Mouse (Mus musculus): Measurements from ENCODE around the gene Gm21860. TPM values are rescaled to one million over a fixed set of nuclear protein-coding genes. Genes with fewer than 3 reads are reported as not detected.
"Not testable (repeated sequence)": the region's sequence is repeated elsewhere in the genome, so short reads cannot be mapped to it uniquely, and the experiment has no call there.

Gm21860 gene
- polyA plus RNA-seq, 1 experiment from 2014 or later: not detected

GRCm38 (mm10) chrY:90741006-90741405 lies 13.6 kb downstream of the Gm21860 start:
- 80% methylated on average over 38 of the region's 38 CpGs for WGBS
- H3K36me3 ChIP-seq (ENCODE audit: control insufficient read depth, insufficient read depth, low read length): peaks cover 52% of the 10 kb centered on the region
- ATAC-seq (replicated peaks; ENCODE audit: low FRiP score): peak; percentile 42
- not testable (repeated sequence) for H3K4me2 ChIP-seq; H3K4me1 ChIP-seq (replicated peaks; ENCODE audit: control insufficient read depth, insufficient read depth, low read length); H3K4me3 ChIP-seq (ENCODE audit: low read depth, low read length); H3K27ac ChIP-seq (ENCODE audit: low read depth, low read length); H3K9ac ChIP-seq (ENCODE audit: low read depth, low read length); H3K27me3 ChIP-seq (replicated peaks; ENCODE audit: control insufficient read depth, insufficient read depth, low read length)
- DNase-seq (ENCODE audit: low spot score): peak; percentile 95
- H3K9me3 ChIP-seq (ENCODE audit: control insufficient read depth, low read length): peaks cover 50% of the 10 kb centered on the region

GRCm38 (mm10) chrY:90740013-90740561 lies 14.5 kb downstream of the Gm21860 start:
- no peak overlapping the region for H3K27ac ChIP-seq (ENCODE audit: low read depth, low read length)
- peaks cover 47% of the 10 kb centered on the region for H3K36me3 ChIP-seq (ENCODE audit: control insufficient read depth, insufficient read depth, low read length)
- no peak overlapping the region for H3K9ac ChIP-seq (ENCODE audit: low read depth, low read length)
- 45% methylated on average over 14 of the region's 14 CpGs for WGBS
- DNase-seq (ENCODE audit: low spot score) (peak; percentile 85), ATAC-seq (replicated peaks; ENCODE audit: low FRiP score) (peak; percentile 11; the same call in 1 of the 2 replicates)
- no peaks in the 10 kb centered on the region for H3K27me3 ChIP-seq (replicated peaks; ENCODE audit: control insufficient read depth, insufficient read depth, low read length)
- no peak overlapping the region for H3K4me3 ChIP-seq (ENCODE audit: low read depth, low read length)
- H3K4me1 ChIP-seq (replicated peaks; ENCODE audit: control insufficient read depth, insufficient read depth, low read length): no peaks in the 10 kb centered on the region
- peaks cover 47% of the 10 kb centered on the region for H3K9me3 ChIP-seq (ENCODE audit: control insufficient read depth, low read length)
- no peak overlapping the region for H3K4me2 ChIP-seq

DNA sequence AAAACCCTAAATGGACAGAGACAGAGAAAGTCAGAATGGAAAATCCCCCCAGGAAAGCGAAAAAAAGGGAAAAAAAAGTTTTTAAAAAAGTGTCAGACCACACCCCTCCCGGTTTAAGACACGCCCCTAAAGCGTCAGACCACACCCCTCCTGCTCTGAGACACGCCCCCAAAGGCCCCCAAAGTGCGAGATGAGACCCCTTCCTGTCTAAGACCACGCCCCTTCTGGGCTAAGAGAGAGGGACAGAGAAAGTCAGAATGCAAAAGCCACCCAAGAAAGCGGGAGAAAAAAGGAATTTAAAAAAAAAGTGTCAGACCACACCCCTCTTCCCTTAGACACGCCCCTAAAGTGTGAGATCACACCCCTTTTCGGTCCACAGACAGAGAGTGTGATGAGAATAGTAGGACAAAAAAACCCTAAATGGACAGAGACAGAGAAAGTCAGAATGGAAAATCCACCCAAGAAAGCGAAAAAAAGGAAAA lies 15.0 kb downstream of the Gm21860 start:
- not testable (repeated sequence) for H3K4me3 ChIP-seq (ENCODE audit: low read depth, low read length); H3K4me1 ChIP-seq (replicated peaks; ENCODE audit: control insufficient read depth, insufficient read depth, low read length); H3K4me2 ChIP-seq; H3K9ac ChIP-seq (ENCODE audit: low read depth, low read length); DNase-seq (ENCODE audit: low spot score); H3K27ac ChIP-seq (ENCODE audit: low read depth, low read length); H3K27me3 ChIP-seq (replicated peaks; ENCODE audit: control insufficient read depth, insufficient read depth, low read length)
- H3K9me3 ChIP-seq (ENCODE audit: control insufficient read depth, low read length): peaks cover 47% of the 10 kb centered on the region
- WGBS: 45% methylated on average over 11 of the region's 11 CpGs
- peaks cover 44% of the 10 kb centered on the region for H3K36me3 ChIP-seq (ENCODE audit: control insufficient read depth, insufficient read depth, low read length)
- peak; percentile 8; the same call in 1 of the 2 replicates for ATAC-seq (replicated peaks; ENCODE audit: low FRiP score)

- WGBS: 74% methylated on average over 28 of the region's 28 CpGs
- peaks cover 39% of the 10 kb centered on the region for H3K36me3 ChIP-seq (ENCODE audit: control insufficient read depth, insufficient read depth, low read length)
Observed at GRCm38 (mm10) chrY:90738841-90739530, 15.6 kb downstream of the Gm21860 start.

DNA sequence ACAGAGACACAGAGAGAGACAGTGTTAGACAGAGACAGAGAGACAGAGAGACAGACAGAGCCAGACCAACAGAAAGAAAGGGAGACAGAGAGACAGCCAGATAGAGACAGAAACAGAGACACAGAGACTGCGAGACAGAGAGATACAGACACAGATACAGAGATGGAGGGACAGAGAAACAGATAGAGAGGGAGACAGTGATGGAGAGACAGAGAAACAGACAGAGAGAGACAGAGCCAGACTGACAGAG lies 16.3 kb downstream of the Gm21860 start:
- Histone ChIP-seq H3K4me2 (no peak overlapping the region), H3K4me1 (replicated peaks; ENCODE audit: control insufficient read depth, insufficient read depth, low read length) (no peaks in the 10 kb centered on the region), H3K27ac (ENCODE audit: low read depth, low read length) (no peak overlapping the region), H3K9ac (ENCODE audit: low read depth, low read length) (no peak overlapping the region), H3K9me3 (ENCODE audit: control insufficient read depth, low read length) (peaks cover 42% of the 10 kb centered on the region), H3K4me3 (ENCODE audit: low read depth, low read length) (no peak overlapping the region), H3K36me3 (ENCODE audit: control insufficient read depth, insufficient read depth, low read length) (peaks cover 39% of the 10 kb centered on the region), H3K27me3 (replicated peaks; ENCODE audit: control insufficient read depth, insufficient read depth, low read length) (no peaks in the 10 kb centered on the region)
- 81% methylated on average over 1 of the region's 1 CpGs for WGBS
- ATAC-seq (replicated peaks; ENCODE audit: low FRiP score) (no peak), DNase-seq (ENCODE audit: low spot score) (no peak)

More at GRCm38 (mm10) chrY:90738841-90739530, 15.6 kb downstream of the Gm21860 start:
- not testable (repeated sequence) for H3K4me1 ChIP-seq (replicated peaks; ENCODE audit: control insufficient read depth, insufficient read depth, low read length); H3K27me3 ChIP-seq (replicated peaks; ENCODE audit: control insufficient read depth, insufficient read depth, low read length); H3K27ac ChIP-seq (ENCODE audit: low read depth, low read length); H3K9ac ChIP-seq (ENCODE audit: low read depth, low read length); H3K4me3 ChIP-seq (ENCODE audit: low read depth, low read length); H3K4me2 ChIP-seq
- H3K9me3 ChIP-seq (ENCODE audit: control insufficient read depth, low read length): peaks cover 42% of the 10 kb centered on the region
- ATAC-seq (replicated peaks; ENCODE audit: low FRiP score) (peak; percentile 26), DNase-seq (ENCODE audit: low spot score) (peak; percentile 88)

- no peak for DNase-seq (ENCODE audit: low spot score)
- H3K4me1 ChIP-seq (replicated peaks; ENCODE audit: control insufficient read depth, insufficient read depth, low read length): no peaks in the 10 kb centered on the region
- H3K9ac ChIP-seq (ENCODE audit: low read depth, low read length): no peak overlapping the region
- peaks cover 39% of the 10 kb centered on the region for H3K36me3 ChIP-seq (ENCODE audit: control insufficient read depth, insufficient read depth, low read length)
- no peak overlapping the region for H3K4me2 ChIP-seq
- H3K4me3 ChIP-seq (ENCODE audit: low read depth, low read length): no peak overlapping the region
- ATAC-seq (replicated peaks; ENCODE audit: low FRiP score): no peak
- H3K27ac ChIP-seq (ENCODE audit: low read depth, low read length): no peak overlapping the region
- H3K27me3 ChIP-seq (replicated peaks; ENCODE audit: control insufficient read depth, insufficient read depth, low read length): no peaks in the 10 kb centered on the region
- WGBS: 56% methylated on average over 4 of the region's 7 CpGs
- H3K9me3 ChIP-seq (ENCODE audit: control insufficient read depth, low read length): peaks cover 40% of the 10 kb centered on the region
Observed at GRCm38 (mm10) chrY:90737606-90738430, 16.8 kb downstream of the Gm21860 start.

- not testable (repeated sequence) for H3K27ac ChIP-seq (ENCODE audit: low read depth, low read length); ATAC-seq (replicated peaks; ENCODE audit: low FRiP score); DNase-seq (ENCODE audit: low spot score); H3K9ac ChIP-seq (ENCODE audit: low read depth, low read length); H3K4me3 ChIP-seq (ENCODE audit: low read depth, low read length); H3K4me1 ChIP-seq (replicated peaks; ENCODE audit: control insufficient read depth, insufficient read depth, low read length); H3K27me3 ChIP-seq (replicated peaks; ENCODE audit: control insufficient read depth, insufficient read depth, low read length); H3K4me2 ChIP-seq
- WGBS: 70% methylated on average over 6 of the region's 9 CpGs
- peaks cover 26% of the 10 kb centered on the region for H3K9me3 ChIP-seq (ENCODE audit: control insufficient read depth, low read length)
- H3K36me3 ChIP-seq (ENCODE audit: control insufficient read depth, insufficient read depth, low read length): peaks cover 25% of the 10 kb centered on the region
Observed at GRCm38 (mm10) chrY:90736217-90737000, 18.2 kb downstream of the Gm21860 start.

DNA sequence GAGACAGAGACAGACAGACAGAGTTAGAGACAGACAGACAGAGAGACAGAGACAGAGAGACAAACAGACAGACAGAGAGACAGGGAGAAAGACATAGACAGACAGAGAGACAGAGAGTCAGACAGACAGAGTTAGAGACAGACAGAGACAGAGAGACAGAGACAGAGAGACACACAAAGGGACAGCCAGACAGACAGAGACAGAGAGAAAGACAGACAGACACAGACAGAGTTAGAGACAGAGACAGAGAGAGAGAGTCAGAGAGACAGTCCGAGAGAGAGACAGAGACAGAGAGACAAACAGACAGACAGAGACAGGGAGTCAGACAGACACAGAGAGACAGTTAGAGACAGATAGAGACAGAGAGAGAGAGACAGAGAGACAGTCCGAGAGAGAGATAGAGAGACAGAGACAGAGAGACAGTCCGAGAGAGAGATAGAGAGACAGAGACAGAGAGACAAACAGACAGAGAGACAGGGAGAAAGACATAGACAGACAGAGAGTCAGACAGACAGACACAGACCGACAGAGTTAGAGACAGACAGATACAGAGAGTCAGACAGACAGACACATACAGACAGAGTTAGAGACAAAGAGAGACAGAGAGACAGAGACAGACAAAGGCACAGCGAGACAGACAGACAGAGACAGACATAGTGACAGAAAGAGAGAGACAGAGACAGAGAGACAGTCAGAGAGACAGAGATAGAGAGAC lies 19.3 kb downstream of the Gm21860 start:
- Histone ChIP-seq H3K9me3 (ENCODE audit: control insufficient read depth, low read length) (peaks cover 19% of the 10 kb centered on the region), H3K36me3 (ENCODE audit: control insufficient read depth, insufficient read depth, low read length) (peaks cover 19% of the 10 kb centered on the region)
- H3K4me3 ChIP-seq (ENCODE audit: low read depth, low read length); H3K9ac ChIP-seq (ENCODE audit: low read depth, low read length); H3K27me3 ChIP-seq (replicated peaks; ENCODE audit: control insufficient read depth, insufficient read depth, low read length); DNase-seq (ENCODE audit: low spot score); ATAC-seq (replicated peaks; ENCODE audit: low FRiP score); H3K4me2 ChIP-seq; H3K4me1 ChIP-seq (replicated peaks; ENCODE audit: control insufficient read depth, insufficient read depth, low read length); H3K27ac ChIP-seq (ENCODE audit: low read depth, low read length): not testable (repeated sequence)
- 74% methylated on average over 5 of the region's 5 CpGs for WGBS

All from liver, embryonic 11.5 days (tissue).